Mouse (Mus musculus) layer of hippocampus, adult 9-11 months (tissue): ENCODE results near the gene Bsnd.
A peak's percentile ranks its signal among the peaks of the same experiment; 100 is the strongest.

Experiments used
- DNase-seq: peaks from one replicate; pipeline ENCODE4 v3.0.0; 2022

Gene Bsnd

DNA sequence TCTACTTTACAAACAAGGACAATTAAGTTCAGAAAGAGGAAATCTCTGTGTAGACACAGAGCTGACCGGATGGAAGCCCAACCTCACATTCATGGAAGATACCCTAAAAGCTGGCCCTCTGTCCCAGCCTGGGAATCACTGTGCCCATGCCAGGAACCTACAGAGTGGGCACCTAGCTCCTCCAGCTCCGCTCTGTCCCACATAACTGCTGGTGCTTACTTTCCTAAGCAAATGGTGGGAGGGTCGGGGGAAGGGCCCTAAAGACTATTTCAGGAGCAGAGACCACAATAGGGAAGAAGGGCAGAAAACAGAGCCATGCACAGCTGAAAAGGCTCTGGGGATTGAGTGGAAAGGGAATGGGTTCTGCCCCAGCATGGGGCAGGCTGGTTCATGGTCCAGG is 11.5 kb downstream of the Bsnd start:
- no peak for DNase-seq

DNA sequence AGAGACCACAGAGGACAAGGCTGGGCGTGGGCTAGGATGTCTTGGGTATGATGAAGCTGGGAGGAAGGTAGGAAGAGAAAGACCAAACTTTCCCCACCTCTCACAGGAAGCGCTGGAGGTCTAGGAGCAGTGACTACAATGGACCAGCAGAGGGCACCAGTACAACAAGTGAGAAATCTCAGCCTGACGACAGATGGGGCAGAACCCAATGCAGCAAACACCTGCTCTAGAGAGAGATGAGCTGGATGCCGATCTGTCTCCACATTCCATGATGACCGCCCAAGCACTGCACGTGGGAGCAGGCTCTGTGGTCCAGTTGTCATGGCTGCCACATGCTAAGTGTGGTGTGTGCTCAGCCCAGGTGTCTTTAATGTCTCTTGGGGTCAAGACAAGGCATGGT is 17.8 kb downstream of the Bsnd start:
- peak; percentile 49 for DNase-seq

- peak; percentile 76 for DNase-seq
Observed at GRCm38 (mm10) chr4:106472335-106472734, 19.7 kb downstream of the Bsnd start.

DNA sequence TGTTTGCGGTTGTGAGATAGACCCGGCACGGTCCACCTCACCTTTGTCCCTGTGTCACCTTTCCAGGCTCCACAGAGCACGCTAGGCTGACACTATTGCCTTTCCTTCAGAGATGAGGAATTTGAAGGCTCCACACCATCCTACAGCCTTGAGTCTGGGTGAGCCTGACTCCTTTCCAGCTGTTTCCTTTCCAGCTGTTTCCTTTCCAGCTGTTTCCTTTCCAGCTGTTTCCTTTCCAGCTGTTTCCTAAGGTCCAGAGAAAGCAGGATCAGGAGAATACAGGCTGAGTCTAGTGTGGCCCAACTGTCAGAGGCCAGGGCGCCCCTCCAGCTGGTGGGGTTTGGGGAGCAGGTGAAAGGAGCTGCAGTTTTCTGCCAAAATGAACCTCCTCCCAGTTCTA is 21.2 kb downstream of the Bsnd start:
- no peak for DNase-seq

DNA sequence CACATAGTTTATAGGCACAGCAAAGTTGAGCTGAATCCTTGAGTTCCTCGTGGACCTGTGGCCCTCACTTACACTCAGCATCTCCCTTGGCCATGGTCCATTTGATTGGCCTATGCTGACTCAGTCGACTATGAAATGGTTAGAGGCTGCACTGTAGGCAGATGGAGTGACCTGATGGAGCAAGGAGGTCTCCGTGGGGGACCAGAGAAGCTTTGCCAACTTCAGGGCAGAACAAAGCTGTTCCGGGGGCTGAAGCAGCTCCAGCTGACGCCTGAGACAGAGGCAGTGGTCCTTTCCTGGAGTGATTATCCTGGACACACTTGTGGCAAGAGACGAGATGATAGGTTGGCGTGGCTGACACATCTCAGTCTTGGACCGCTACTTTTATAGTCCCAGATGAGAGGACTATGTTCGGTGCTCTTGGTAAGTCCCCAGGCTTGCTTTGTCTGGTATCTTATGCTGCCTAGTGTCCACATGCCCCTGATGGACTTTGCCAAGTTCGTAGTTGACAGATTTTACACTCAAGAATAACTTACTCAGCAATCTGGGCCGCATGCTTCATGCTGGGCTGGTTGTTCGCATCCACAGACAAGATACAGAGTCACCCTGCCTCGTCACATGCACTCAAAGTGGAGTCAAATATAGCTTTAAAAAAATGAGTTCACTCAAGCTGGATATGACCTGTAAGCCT is 24.5 kb downstream of the Bsnd start:
- no peak for DNase-seq

DNA sequence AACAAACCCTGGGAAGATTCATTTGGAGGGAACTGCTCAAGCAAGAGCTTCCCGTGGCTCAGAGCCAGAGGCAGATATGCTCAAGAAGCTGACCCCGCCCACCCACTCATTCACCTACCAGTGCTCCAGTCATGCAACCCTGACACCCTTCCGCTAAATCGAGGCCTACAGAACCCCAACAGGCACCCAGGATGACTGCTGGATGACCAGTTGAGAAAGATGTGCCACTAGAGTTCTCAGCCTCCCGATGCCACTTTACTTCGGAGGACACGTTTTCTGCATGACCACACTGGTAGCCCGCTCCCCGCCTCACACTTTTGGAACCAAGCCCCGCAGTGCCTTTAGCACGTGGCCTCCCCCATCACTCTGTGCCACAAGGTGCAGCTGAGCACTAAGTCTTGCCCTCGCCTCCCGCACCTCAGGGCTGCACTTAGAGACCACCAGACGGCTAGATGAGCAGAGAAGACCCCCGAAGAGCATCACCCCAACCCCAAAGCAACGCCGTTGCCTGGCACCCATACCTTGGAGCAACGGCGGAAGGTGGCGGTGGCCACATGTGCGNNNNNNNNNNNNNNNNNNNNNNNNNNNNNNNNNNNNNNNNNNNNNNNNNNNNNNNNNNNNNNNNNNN is 28.8 kb downstream of the Bsnd start:
- DNase-seq: no peak

DNA sequence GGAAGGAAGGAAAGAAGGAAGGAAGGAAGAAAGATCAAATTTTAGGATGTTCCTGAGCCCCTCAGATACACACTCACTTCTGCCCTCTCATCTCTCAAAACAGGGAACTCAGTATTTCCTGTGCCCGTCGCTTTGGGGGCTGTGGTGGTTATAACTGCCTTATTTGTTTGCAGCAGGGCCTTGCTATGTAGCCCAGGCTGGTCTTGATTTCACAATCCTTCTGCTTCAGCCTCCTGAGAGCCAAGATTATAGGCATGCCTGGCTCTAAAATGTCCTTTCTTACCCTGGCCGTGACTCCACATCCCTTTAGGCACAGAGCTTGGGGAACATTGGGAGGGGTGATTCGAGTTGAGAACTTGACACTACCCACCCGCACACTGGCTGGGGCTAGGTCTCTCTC is 29.6 kb downstream of the Bsnd start:
- DNase-seq: no peak

DNA sequence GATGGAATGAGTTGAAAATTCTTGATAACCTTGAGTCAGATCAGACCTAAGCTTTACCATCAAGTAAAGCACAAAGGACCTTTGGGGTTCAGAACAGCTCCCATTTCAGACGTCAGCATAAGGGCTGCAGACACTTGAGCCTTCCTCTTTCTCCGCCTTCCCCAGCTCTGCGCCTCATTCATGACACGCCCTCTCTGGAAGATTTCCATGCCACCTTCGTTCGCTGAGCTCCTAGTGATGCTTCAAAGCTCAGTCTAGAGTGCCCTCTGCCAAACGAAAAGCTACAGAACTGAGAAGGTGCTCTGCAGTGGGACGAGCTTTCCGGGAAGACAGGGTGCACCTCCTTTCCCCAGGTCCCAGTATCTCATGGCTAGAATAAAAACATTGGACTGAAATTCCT is 30.1 kb downstream of the Bsnd start:
- no peak for DNase-seq

DNA sequence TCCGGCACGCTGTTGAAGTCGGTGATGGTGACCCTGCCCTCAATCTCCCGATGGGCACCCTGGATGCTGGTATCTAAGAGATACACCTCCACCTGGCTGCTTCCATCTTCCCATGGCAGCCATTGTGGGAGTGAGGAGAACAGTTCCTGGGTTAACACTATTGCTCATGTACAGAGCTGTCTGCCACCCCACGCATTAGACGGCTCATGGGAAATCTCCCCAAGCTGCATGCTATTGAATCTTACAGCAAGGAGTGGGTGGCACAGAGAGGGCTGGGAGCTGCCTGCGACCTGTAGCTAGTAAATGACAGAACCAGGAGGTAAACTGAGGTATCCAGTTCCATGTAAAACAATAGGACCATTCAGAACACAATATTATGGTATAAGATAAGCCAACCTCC is 37.5 kb downstream of the Bsnd start:
- DNase-seq: no peak

DNA sequence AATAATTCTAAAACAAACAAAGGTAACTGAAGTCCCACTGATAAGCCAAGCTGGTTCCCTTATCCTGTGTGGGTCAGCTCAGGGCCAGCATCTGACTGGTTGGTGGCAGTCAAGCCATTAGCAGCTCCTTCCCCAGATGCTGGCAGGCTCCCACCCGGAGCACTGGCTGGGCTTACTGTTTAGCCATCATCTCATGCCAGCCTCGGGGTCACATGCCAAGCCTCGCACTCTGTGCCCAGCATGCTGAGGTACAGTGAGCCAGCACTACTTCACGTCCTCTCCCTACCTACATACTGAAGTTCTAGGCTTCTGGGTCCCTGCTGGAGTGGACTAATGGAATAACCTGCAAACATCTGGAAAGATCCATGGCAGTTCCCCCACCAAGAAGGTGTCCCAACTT is 38.6 kb downstream of the Bsnd start:
- DNase-seq: no peak

DNA sequence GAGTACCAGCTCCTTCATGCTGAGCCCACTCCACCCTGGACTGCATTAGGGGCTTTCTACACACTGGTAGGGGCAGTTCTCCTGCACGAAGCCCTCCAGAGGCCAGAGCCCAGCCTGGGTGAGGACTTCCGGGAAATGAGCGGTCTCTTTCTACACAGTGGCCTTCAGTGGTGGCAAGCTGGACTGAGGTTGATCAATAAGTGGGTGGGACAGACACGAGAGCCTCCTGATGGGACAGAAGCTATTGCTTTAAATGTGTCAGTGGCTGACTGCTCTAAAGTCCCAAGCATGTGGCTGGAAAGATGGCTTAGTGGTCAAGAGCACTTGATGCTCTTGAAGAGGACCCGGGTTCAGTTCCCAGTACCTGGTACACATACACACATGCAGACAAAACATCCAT is 39.0 kb downstream of the Bsnd start:
- no peak for DNase-seq

GRCm38 (mm10) chr4:106452401-106452800 is 39.7 kb downstream of the Bsnd start:
- no peak for DNase-seq

DNA sequence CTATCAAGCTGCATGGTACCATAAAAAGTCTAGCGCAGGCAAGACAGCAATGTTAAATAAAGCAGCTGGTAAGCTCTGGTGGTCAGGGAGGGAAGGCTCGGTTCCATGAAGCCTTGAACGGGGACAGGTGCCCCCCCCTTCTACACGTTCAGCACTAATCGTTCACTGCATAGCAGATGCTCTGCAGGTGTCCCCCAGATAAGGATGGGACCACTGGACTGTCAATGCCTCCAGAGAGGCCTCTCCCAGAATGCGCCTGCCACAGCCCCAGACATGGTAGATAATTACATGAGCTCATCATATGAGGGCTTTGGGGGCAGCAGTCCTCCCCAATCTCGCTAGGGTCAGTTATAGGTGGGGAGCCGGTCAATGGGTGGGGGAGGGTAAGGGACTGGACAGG is 42.8 kb downstream of the Bsnd start:
- DNase-seq: no peak

- no peak for DNase-seq
Observed at GRCm38 (mm10) chr4:106443182-106443581, 48.9 kb downstream of the Bsnd start.

- no peak for DNase-seq
Observed at GRCm38 (mm10) chr4:106438763-106439162, 53.3 kb downstream of the Bsnd start.

DNA sequence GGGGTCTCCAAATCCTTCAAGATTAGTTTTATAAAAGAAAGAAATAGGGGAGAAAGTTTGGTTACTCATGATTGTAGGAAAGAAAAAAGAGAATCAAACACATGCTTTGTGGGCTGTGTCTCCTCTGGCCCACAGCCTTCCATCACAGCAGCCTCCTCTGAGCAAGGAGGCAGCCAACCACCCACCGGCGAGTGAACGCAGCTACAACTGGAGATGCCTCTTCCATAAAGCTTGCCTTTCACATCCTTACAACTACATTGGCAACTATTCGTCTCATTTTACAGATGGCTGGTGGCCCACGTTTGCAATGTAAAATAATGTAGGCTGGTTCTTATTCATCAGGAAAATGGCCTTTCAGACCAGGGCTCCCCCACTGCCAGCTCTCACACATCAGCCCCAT is 54.9 kb downstream of the Bsnd start:
- no peak for DNase-seq

GRCm38 (mm10) chr4:106436475-106436874 is 55.6 kb downstream of the Bsnd start:
- DNase-seq: no peak

- DNase-seq: no peak
Observed at GRCm38 (mm10) chr4:106435426-106435825, 56.7 kb downstream of the Bsnd start.
